Mouse (Mus musculus) ES-Bruce4 (cell line): ENCODE data around the gene Cst6. TPM values are rescaled to one million over a fixed set of nuclear protein-coding genes. Genes with fewer than 3 reads are reported as not detected.
A peak's percentile ranks its signal among the peaks of the same experiment; 100 is the strongest.

Experiments
- H3K27ac ChIP-seq: 2 replicates; pipeline ENCODE4 v1.5.1; 2012; ENCODE audit warnings: low read length, inconsistent platforms; ENCODE audit not compliant: insufficient read depth
- H3K27me3 ChIP-seq: 2 replicates; pipeline ENCODE4 v1.6.1; 2012; ENCODE audit warnings: mild to moderate bottlenecking, low read length, inconsistent platforms; ENCODE audit not compliant: control insufficient read depth, poor library complexity, insufficient read depth, severe bottlenecking
- H3K36me3 ChIP-seq: 2 replicates; pipeline ENCODE4 v1.6.1; 2012; ENCODE audit warnings: inconsistent platforms, mild to moderate bottlenecking, low read length, moderate library complexity; ENCODE audit not compliant: control insufficient read depth, poor library complexity, insufficient read depth, severe bottlenecking
- H3K4me1 ChIP-seq: one replicate; pipeline ENCODE4 v1.8.1; 2011; ENCODE audit warnings: low read length; ENCODE audit not compliant: control insufficient read depth, insufficient read depth
- H3K4me3 ChIP-seq: 2 replicates; pipeline ENCODE4 v1.5.1; 2011; ENCODE audit warnings: low read depth, mild to moderate bottlenecking, low read length
- H3K9ac ChIP-seq: 2 replicates; pipeline ENCODE4 v1.6.1; 2012; ENCODE audit warnings: low read depth, mild to moderate bottlenecking, inconsistent platforms; ENCODE audit not compliant: poor library complexity, severe bottlenecking
- H3K9me3 ChIP-seq: replicated peaks from 2 replicates; pipeline ENCODE4 v1.6.1; 2012; ENCODE audit warnings: mild to moderate bottlenecking, low read length, inconsistent platforms; ENCODE audit not compliant: control insufficient read depth, poor library complexity, insufficient read depth, severe bottlenecking
- CTCF ChIP-seq: IDR thresholded peaks from one replicate; pipeline ENCODE4 v1.8.1; 2011; ENCODE audit warnings: low read depth, low read length
- EP300 ChIP-seq: IDR thresholded peaks from 2 replicates; pipeline ENCODE4 v1.6.1; 2011; ENCODE audit warnings: low read depth, low read length; ENCODE audit not compliant: insufficient read depth
- POLR2A ChIP-seq: IDR thresholded peaks from one replicate; pipeline ENCODE4 v1.8.1; 2011; ENCODE audit warnings: low read length; ENCODE audit not compliant: insufficient read depth
- polyA plus RNA-seq: library from polyadenylated mRNA; stranded (reverse); fragments of >200 nt; gene quantifications from 2 replicates; pipeline ENCODE4 v1.2.4, GENCODE M21; 2011; ENCODE audit warnings: low read depth; ENCODE audit not compliant: missing spikeins, insufficient read depth, insufficient read length

Gene Cst6
- polyA plus RNA-seq, 1 experiment, result 1.6 TPM

- Histone ChIP-seq H3K36me3 (peaks cover 22% of the 10 kb centered on the region), H3K9ac (no peak overlapping the region), H3K4me1 (no peaks in the 10 kb centered on the region), H3K4me3 (no peak overlapping the region), H3K27me3 (no peaks in the 10 kb centered on the region), H3K9me3 (no peaks in the 10 kb centered on the region), H3K27ac (no peak overlapping the region)
- no peak for TF ChIP-seq CTCF
- no peak for TF ChIP-seq EP300
- no peak for TF ChIP-seq POLR2A
Measured at GRCm38 (mm10) chr19:5374177-5374576, 24.8 kb upstream of the Cst6 start.

DNA sequence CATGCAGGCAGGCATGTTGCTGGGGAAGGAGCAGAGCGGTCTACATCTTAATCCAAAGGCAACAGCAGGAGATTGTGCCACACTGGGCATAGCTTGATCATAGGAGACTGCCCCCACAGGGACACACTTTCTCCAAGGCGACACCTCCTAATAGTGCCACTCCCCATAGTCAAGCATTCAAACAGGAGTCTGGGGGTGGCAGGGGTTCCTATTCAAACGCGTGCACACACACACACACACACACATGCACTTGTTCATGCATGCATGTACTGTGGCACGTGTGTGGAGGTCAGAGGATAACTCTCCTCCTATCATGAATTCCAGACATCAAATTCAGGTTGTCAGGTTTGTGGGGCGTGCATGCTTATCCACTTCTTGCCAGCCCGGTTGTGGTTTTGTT lies 23.4 kb upstream of the Cst6 start:
- Histone ChIP-seq H3K36me3 (peaks cover 28% of the 10 kb centered on the region), H3K9ac (no peak overlapping the region), H3K27me3 (no peaks in the 10 kb centered on the region), H3K4me3 (no peak overlapping the region), H3K9me3 (no peaks in the 10 kb centered on the region), H3K27ac (no peak overlapping the region), H3K4me1 (peaks cover 3% of the 10 kb centered on the region)
- TF ChIP-seq POLR2A (no peak), EP300 (no peak), CTCF (no peak)

GRCm38 (mm10) chr19:5370932-5371331 lies 21.6 kb upstream of the Cst6 start:
- Histone ChIP-seq H3K27ac (no peak overlapping the region), H3K27me3 (no peaks in the 10 kb centered on the region), H3K9ac (no peak overlapping the region), H3K4me1 (peaks cover 3% of the 10 kb centered on the region), H3K9me3 (no peaks in the 10 kb centered on the region), H3K4me3 (no peak overlapping the region), H3K36me3 (peaks cover 28% of the 10 kb centered on the region)
- TF ChIP-seq POLR2A (no peak), EP300 (no peak), CTCF (no peak)

DNA sequence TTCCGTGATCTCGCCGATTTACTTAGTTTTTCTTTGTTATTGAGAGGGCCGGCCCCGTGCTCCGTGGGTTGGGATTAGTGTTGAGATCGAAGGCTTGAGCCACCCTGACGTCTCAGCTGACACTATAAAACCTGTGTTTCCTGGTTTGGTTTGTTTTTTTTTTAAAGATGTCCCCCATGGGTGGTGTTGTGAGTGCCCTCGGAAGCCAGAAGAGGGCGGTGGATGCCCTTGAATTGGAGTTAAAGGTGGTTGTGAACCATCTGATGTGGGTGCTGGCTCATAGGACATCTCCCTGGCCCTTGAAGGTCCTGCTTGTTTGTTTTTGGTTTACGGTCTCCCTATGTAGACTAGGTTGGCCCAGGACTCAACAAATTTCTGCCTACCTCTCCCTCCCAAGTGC lies 18.1 kb upstream of the Cst6 start:
- H3K4me1 ChIP-seq, result peaks cover 5% of the 10 kb centered on the region
- TF ChIP-seq POLR2A (no peak), CTCF (peak; percentile 21)
- no peaks in the 10 kb centered on the region for H3K27me3 ChIP-seq
- no peaks in the 10 kb centered on the region for H3K9me3 ChIP-seq
- H3K9ac ChIP-seq, result peak overlapping the region; percentile 75
- H3K36me3 ChIP-seq, result peaks cover 32% of the 10 kb centered on the region
- peak overlapping the region; percentile 52 for H3K27ac ChIP-seq
- peak overlapping the region; percentile 93 for H3K4me3 ChIP-seq

GRCm38 (mm10) chr19:5367053-5367359 lies 17.6 kb upstream of the Cst6 start, which contains the start of gene Banf1:
Gene Banf1 (minus strand): TSS chr19:5367168.
- H3K9ac ChIP-seq, result peak within 1 kb of the TSS; percentile 75
- H3K27ac ChIP-seq, result peak within 1 kb of the TSS; percentile 83
- H3K36me3 ChIP-seq, result peaks cover 31% of the 10 kb centered on the region
- TF ChIP-seq POLR2A (no peak), CTCF (no peak), EP300 (no peak)
- H3K9me3 ChIP-seq, result no peaks in the 10 kb centered on the region
- peak within 1 kb of the TSS; percentile 97 for H3K4me3 ChIP-seq
- H3K27me3 ChIP-seq, result no peaks in the 10 kb centered on the region
- H3K4me1 ChIP-seq, result peaks cover 5% of the 10 kb centered on the region

DNA sequence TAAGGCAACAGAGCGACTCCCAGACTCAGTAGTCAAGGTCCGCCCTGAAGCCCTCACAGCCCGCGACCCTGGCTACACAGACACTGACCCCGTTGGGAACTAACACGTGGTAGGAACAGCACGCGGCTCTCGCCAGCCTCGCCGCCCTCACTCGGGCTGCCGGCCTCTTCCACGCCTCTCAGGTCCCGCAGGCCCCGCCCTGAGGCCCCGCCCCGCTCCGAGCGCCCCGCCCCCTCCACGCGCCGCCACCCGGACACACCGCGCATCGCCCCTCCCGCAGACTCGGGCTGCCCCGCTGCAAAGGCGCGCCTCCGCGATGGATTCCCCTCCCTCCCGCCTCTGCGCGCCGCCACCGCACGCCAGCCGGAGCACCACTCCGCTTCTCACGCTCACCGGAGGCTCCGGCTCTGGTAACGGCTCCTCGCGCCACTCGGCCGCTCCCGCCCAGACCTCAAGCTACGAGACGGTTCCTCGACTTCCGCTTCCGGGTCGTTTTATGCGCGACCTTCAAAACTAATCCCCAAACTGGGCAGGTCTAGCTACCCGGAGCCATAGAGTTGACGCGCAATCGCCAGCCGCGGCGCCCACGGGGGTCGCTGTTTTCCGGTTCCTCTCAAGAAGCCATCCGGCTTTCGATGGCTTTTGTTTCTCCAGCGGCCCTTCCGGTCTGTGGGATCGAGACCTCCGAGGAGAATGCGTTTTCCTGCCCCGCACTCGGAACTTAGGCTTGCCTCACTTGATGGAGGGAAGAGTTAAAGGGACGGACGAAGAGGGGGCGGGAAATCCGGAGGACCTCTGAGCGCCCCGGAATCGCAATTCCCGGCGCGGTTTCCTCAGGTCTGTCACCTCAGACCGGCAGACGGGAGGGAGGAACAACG lies 17.0 kb upstream of the Cst6 start, which contains the start of gene Eif1ad:
Gene Eif1ad, plus strand, starts transcription at position 567 of the 878 bp plus-strand sequence.
- Histone ChIP-seq H3K9me3 (no peaks in the 10 kb centered on the region), H3K4me3 (peak within 1 kb of the TSS; percentile 97), H3K9ac (peak within 1 kb of the TSS; percentile 75), H3K36me3 (peaks cover 31% of the 10 kb centered on the region), H3K27me3 (no peaks in the 10 kb centered on the region), H3K4me1 (peaks cover 5% of the 10 kb centered on the region), H3K27ac (peak within 1 kb of the TSS; percentile 83)
- TF ChIP-seq EP300, result no peak
- TF ChIP-seq POLR2A, result peak; percentile 15
- no peak for TF ChIP-seq CTCF
